Mouse (Mus musculus): ENCODE data around the gene Mb. TPM values are rescaled to one million over a fixed set of nuclear protein-coding genes. Genes with fewer than 3 reads are reported as not detected.

Mb gene
- polyA plus RNA-seq, 1 experiment from 2014 or later: 1.4 TPM

DNA sequence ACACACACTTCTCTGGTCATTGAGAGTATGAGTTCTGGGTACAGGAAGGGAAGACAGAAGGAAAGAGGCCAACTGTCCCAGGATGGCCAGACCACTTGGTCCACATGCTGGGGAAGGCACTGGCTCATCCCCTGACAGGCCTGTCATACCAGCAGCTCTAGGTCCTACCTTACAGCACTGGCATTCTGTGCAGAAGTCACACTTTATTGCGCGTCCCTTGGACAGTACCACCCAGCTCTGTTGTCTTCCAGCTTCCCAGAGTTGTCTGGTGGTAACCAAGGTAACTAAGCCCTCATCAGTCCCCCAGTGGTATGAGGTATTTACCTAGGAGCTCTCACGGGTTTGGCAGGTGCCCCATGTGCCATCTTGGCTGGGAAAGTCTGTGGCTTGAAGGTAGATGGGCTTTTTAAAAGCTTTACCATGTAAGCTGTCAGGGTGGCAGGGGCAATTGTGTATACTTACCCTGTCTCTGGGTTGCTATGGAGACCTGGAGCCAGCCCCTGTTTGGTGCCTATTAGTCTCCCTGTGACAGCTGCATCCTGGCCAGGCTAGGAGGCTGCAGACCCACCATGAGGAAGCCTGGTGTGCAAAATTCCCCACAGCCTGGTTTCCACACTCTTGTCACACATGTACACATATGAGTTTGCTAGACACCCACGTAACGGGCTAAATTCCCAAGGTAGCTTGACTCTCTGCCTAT lies 24.4 kb downstream of the Mb start:
- no peak overlapping the region for H3K4me2 ChIP-seq (ENCODE audit: low read depth, low read length)
- no peaks in the 10 kb centered on the region for H3K4me1 ChIP-seq (ENCODE audit: control insufficient read depth, insufficient read depth, low read length)
- 55% methylated on average over 5 of the region's 5 CpGs for WGBS
- H3K9me3 ChIP-seq (ENCODE audit: control insufficient read depth, low read length): no peaks in the 10 kb centered on the region
- H3K36me3 ChIP-seq (ENCODE audit: control insufficient read depth, insufficient read depth, low read length): no peaks in the 10 kb centered on the region
- no peak overlapping the region for H3K9ac ChIP-seq (replicated peaks; ENCODE audit: low read depth, low read length)
- no peaks in the 10 kb centered on the region for H3K27me3 ChIP-seq (ENCODE audit: control insufficient read depth, insufficient read depth, low read length)
- ATAC-seq (ENCODE audit: low read depth): peak; percentile 51; the same call in 1 of the 2 replicates
- no peak overlapping the region for H3K27ac ChIP-seq (ENCODE audit: low read depth, low read length)
- H3K4me3 ChIP-seq (ENCODE audit: low read depth, low read length): no peak overlapping the region

DNA sequence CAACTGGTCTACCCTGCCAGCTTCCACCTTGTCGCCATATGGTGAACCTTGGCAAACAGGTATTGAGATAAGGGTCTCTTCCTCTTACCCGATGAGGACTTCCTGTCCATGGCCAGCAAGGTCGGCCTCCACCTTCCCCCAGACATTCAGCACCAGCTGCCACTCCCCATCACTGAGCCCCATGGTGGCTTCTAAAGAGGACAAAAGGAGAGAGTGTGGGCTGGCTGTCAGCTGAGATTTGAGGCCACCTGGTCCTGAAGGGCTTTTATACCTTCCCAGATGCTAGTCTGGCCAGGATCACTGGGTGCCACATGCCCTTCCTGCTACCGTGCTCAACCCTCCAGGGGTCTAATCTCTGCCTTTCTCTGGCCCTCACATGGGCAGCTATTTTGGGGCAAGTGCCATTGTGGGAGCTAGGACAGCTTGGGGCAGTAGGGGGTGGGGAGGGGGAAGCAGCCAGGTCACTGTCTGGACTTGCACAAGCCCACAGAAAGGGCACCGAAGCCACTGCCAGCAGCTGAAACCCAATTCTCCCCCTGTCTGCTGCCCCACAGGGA lies 28.0 kb downstream of the Mb start:
- Histone ChIP-seq H3K9me3 (ENCODE audit: control insufficient read depth, low read length) (no peaks in the 10 kb centered on the region), H3K4me1 (ENCODE audit: control insufficient read depth, insufficient read depth, low read length) (no peaks in the 10 kb centered on the region), H3K9ac (replicated peaks; ENCODE audit: low read depth, low read length) (no peak overlapping the region), H3K4me2 (ENCODE audit: low read depth, low read length) (no peak overlapping the region), H3K36me3 (ENCODE audit: control insufficient read depth, insufficient read depth, low read length) (no peaks in the 10 kb centered on the region), H3K4me3 (ENCODE audit: low read depth, low read length) (no peak overlapping the region), H3K27ac (ENCODE audit: low read depth, low read length) (no peak overlapping the region), H3K27me3 (ENCODE audit: control insufficient read depth, insufficient read depth, low read length) (no peaks in the 10 kb centered on the region)
- no peak for ATAC-seq (ENCODE audit: low read depth)
- 76% methylated on average over 5 of the region's 5 CpGs for WGBS

DNA sequence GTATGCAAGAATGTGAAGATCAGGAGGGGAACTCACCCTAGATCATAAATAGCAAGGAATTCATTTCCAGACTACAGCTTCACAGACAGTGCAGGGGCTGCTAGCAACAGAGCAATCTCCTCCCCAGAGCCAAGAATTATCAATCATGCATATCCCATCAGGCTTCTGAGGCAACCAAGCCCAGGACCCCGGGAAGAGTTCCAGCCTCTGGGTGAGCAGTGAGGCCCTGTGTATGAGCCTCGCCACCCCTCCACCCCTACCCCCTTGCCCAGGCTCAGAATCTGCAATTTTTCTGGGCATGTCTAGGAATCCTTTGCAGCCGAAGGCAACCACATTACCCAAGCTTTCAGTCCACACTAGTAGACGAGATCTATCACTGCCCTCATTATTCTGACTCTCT lies 28.6 kb downstream of the Mb start:
- Histone ChIP-seq H3K27me3 (ENCODE audit: control insufficient read depth, insufficient read depth, low read length) (no peaks in the 10 kb centered on the region), H3K27ac (ENCODE audit: low read depth, low read length) (no peak overlapping the region), H3K9ac (replicated peaks; ENCODE audit: low read depth, low read length) (no peak overlapping the region), H3K4me1 (ENCODE audit: control insufficient read depth, insufficient read depth, low read length) (no peaks in the 10 kb centered on the region), H3K36me3 (ENCODE audit: control insufficient read depth, insufficient read depth, low read length) (no peaks in the 10 kb centered on the region), H3K9me3 (ENCODE audit: control insufficient read depth, low read length) (no peaks in the 10 kb centered on the region), H3K4me2 (ENCODE audit: low read depth, low read length) (no peak overlapping the region), H3K4me3 (ENCODE audit: low read depth, low read length) (no peak overlapping the region)
- no peak for ATAC-seq (ENCODE audit: low read depth)
- 85% methylated on average over 4 of the region's 4 CpGs for WGBS

DNA sequence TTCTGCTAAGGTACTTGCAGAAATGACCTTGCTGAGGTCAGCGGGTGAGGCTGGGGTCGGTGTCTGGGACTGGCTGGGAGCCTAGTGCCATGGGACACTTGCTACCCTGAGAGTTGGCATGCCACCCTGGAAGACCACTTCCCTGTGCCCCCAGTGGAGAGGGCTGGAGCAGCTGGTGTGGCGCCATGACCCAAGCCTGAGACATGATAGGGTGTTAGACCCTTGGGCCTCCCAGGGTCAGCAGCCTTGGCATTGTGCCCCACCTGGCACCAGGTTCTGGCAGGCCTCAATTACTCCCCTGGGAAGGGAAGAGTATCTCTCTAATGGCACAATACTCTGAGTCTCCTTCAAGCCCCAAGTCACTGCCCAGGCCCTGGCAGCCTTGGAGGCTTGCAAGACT lies 29.4 kb downstream of the Mb start:
- Histone ChIP-seq H3K27ac (ENCODE audit: low read depth, low read length) (no peak overlapping the region), H3K36me3 (ENCODE audit: control insufficient read depth, insufficient read depth, low read length) (no peaks in the 10 kb centered on the region), H3K27me3 (ENCODE audit: control insufficient read depth, insufficient read depth, low read length) (no peaks in the 10 kb centered on the region), H3K9me3 (ENCODE audit: control insufficient read depth, low read length) (no peaks in the 10 kb centered on the region), H3K4me1 (ENCODE audit: control insufficient read depth, insufficient read depth, low read length) (no peaks in the 10 kb centered on the region), H3K4me3 (ENCODE audit: low read depth, low read length) (no peak overlapping the region), H3K4me2 (ENCODE audit: low read depth, low read length) (no peak overlapping the region), H3K9ac (replicated peaks; ENCODE audit: low read depth, low read length) (no peak overlapping the region)
- whole genome bisulfite sequencing: 93% methylated on average over 3 of the region's 3 CpGs
- ATAC-seq (ENCODE audit: low read depth): no peak

DNA sequence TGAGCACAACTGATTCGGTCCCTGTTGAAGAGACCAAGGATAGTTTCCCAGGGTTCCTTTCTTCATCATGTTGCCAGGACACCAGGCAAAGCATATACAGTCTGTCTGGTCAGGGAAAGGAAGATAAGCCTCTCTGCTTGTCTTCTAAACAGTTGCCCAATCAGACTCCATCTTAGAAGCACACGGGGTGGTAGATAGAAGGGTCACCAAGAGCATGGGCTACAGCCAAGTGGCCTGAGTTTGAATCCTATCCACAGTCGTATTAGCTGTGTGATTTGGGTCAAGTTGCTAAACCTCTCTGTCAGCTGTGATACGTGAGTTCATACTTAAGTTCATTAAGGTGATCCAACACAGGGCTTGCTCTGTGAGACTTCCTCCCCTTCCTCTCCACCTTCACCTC lies 30.3 kb downstream of the Mb start:
- Histone ChIP-seq H3K27me3 (ENCODE audit: control insufficient read depth, insufficient read depth, low read length) (no peaks in the 10 kb centered on the region), H3K9me3 (ENCODE audit: control insufficient read depth, low read length) (no peaks in the 10 kb centered on the region), H3K27ac (ENCODE audit: low read depth, low read length) (no peak overlapping the region), H3K4me1 (ENCODE audit: control insufficient read depth, insufficient read depth, low read length) (no peaks in the 10 kb centered on the region), H3K36me3 (ENCODE audit: control insufficient read depth, insufficient read depth, low read length) (no peaks in the 10 kb centered on the region), H3K9ac (replicated peaks; ENCODE audit: low read depth, low read length) (no peak overlapping the region), H3K4me3 (ENCODE audit: low read depth, low read length) (no peak overlapping the region), H3K4me2 (ENCODE audit: low read depth, low read length) (no peak overlapping the region)
- no peak for ATAC-seq (ENCODE audit: low read depth)
- WGBS: 91% methylated on average over 4 of the region's 4 CpGs

DNA sequence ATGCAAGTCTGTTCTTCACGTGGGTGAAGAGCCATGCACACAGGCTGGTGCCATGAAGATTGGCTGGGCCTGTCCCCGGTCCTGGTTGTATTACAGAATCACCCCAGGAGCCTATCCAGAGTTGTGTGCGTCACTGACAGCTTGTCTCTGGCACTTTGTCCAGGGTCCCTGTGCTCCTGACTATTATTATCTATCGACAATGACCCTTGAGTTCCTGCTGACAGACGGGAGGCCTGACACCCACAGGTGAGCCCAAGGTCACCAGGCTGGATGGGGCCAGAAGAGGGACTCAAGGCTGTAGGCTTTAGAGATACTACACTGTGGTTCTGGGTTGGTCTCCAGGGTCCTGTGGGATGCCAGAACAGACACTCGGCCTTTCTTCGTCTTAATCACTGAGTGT lies 30.9 kb downstream of the Mb start:
- H3K4me3 ChIP-seq (ENCODE audit: low read depth, low read length): no peak overlapping the region
- no peak for ATAC-seq (ENCODE audit: low read depth)
- no peak overlapping the region for H3K9ac ChIP-seq (replicated peaks; ENCODE audit: low read depth, low read length)
- H3K27ac ChIP-seq (ENCODE audit: low read depth, low read length): no peak overlapping the region
- H3K4me2 ChIP-seq (ENCODE audit: low read depth, low read length): no peak overlapping the region
- 89% methylated on average over 7 of the region's 7 CpGs for WGBS
- peaks cover 4% of the 10 kb centered on the region; the same call in 1 of the 2 replicates for H3K4me1 ChIP-seq (ENCODE audit: control insufficient read depth, insufficient read depth, low read length)
- H3K27me3 ChIP-seq (ENCODE audit: control insufficient read depth, insufficient read depth, low read length): no peaks in the 10 kb centered on the region
- H3K9me3 ChIP-seq (ENCODE audit: control insufficient read depth, low read length): no peaks in the 10 kb centered on the region
- no peaks in the 10 kb centered on the region for H3K36me3 ChIP-seq (ENCODE audit: control insufficient read depth, insufficient read depth, low read length)

DNA sequence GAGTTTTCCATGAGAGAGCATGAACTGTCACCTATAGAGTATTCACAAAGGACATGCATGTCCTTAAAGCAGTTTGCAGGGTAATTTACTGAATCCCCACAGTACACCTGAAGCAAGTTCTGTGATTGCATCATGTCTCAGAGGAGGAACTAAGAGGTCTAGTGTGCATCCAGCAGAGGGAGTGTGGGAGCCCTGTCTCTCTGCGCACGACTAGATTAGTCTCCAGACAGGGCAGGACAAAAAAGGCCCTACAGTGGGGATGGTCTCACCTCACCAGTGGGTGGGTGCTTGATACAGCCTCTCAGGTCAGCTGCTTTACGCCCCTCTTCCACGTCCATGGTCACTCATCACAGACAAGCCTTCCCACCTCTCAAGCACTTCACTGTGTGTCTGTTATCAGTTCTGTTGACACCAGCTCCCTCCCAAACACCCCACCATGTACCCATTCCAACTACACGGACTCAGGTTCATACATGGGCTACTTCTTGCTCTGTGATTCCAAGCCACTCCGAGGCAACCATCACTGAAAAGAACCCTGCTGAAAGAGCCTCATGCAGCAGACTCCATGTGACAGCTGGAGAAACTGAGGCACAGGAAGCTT lies 31.6 kb downstream of the Mb start:
- WGBS: 71% methylated on average over 6 of the region's 6 CpGs
- Histone ChIP-seq H3K27me3 (ENCODE audit: control insufficient read depth, insufficient read depth, low read length) (no peaks in the 10 kb centered on the region), H3K4me1 (ENCODE audit: control insufficient read depth, insufficient read depth, low read length) (peaks cover 7% of the 10 kb centered on the region; the same call in 1 of the 2 replicates), H3K9me3 (ENCODE audit: control insufficient read depth, low read length) (no peaks in the 10 kb centered on the region), H3K4me3 (ENCODE audit: low read depth, low read length) (no peak overlapping the region), H3K4me2 (ENCODE audit: low read depth, low read length) (no peak overlapping the region), H3K27ac (ENCODE audit: low read depth, low read length) (no peak overlapping the region), H3K36me3 (ENCODE audit: control insufficient read depth, insufficient read depth, low read length) (no peaks in the 10 kb centered on the region), H3K9ac (replicated peaks; ENCODE audit: low read depth, low read length) (no peak overlapping the region)
- ATAC-seq (ENCODE audit: low read depth): no peak

DNA sequence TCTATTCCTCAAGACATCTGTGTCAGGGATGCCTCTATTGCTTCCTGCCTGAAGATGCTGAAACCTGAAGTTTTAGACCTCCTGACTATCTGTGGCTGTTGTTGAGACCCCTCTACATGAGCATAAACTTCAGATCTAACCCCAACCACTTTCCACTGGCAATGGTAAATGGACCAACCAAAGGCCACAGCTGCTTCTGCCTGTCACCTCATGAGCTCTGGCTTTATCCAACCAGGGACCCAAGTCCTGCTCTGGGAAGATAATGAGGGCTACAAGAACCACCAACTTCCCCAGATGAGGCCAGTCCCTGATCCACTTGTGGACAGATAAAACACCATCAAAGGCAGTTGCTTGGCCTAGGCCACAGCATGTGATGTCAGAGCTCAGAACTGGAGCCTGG lies 32.6 kb downstream of the Mb start:
- Histone ChIP-seq H3K36me3 (ENCODE audit: control insufficient read depth, insufficient read depth, low read length) (no peaks in the 10 kb centered on the region), H3K4me3 (ENCODE audit: low read depth, low read length) (no peak overlapping the region), H3K27ac (ENCODE audit: low read depth, low read length) (no peak overlapping the region), H3K9me3 (ENCODE audit: control insufficient read depth, low read length) (no peaks in the 10 kb centered on the region), H3K9ac (replicated peaks; ENCODE audit: low read depth, low read length) (no peak overlapping the region), H3K4me1 (ENCODE audit: control insufficient read depth, insufficient read depth, low read length) (peaks cover 12% of the 10 kb centered on the region; the same call in 1 of the 2 replicates), H3K4me2 (ENCODE audit: low read depth, low read length) (no peak overlapping the region), H3K27me3 (ENCODE audit: control insufficient read depth, insufficient read depth, low read length) (no peaks in the 10 kb centered on the region)
- ATAC-seq (ENCODE audit: low read depth): no peak

DNA sequence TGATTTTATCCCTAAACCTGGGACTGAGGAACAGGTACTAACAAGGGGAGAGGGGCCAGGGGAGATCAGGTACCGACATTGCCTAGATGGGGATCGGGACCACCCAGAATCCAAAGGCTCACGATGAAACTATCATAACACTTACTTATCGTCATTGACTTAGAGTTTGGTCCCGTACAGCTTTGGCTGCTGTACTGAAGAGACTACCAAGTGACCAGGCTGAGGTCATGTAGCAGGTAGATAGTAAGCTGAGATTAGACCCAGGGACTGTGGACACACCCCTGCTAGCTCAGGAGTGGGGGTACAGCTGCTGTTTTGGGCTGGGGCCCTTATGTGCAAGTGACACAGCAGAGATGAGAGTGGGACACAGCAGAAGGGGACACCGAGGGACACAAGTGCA lies 34.0 kb downstream of the Mb start:
- Histone ChIP-seq H3K4me3 (ENCODE audit: low read depth, low read length) (no peak overlapping the region), H3K9ac (replicated peaks; ENCODE audit: low read depth, low read length) (no peak overlapping the region), H3K4me2 (ENCODE audit: low read depth, low read length) (no peak overlapping the region), H3K4me1 (ENCODE audit: control insufficient read depth, insufficient read depth, low read length) (peaks cover 12% of the 10 kb centered on the region; the same call in 1 of the 2 replicates), H3K27ac (ENCODE audit: low read depth, low read length) (no peak overlapping the region), H3K9me3 (ENCODE audit: control insufficient read depth, low read length) (no peaks in the 10 kb centered on the region), H3K36me3 (ENCODE audit: control insufficient read depth, insufficient read depth, low read length) (no peaks in the 10 kb centered on the region), H3K27me3 (ENCODE audit: control insufficient read depth, insufficient read depth, low read length) (no peaks in the 10 kb centered on the region)
- no peak for ATAC-seq (ENCODE audit: low read depth)
- WGBS: 92% methylated on average over 6 of the region's 6 CpGs
